Mouse (Mus musculus): Measurements from ENCODE around the gene Slc4a1.

GRCm38 (mm10) chr11:102320686-102321005 is 45.4 kb downstream of the Slc4a1 start:
- TF ChIP-seq CTCF (IDR thresholded peaks at IDR 0.05; ENCODE audit: borderline replicate concordance, insufficient read depth, low read length): no peak
- TF ChIP-seq POLR2A (IDR thresholded peaks at IDR 0.05; ENCODE audit: low read depth, low read length): peak; percentile 64

Measured in embryonic fibroblast, embryonic 13.5 days (primary cell).